Mouse (Mus musculus) heart, embryonic 14.5 days (tissue): Measurements from ENCODE around the gene Commd3. TPM values are rescaled to one million over a fixed set of nuclear protein-coding genes. Genes with fewer than 3 reads are reported as not detected.

ENCODE experiments used
- ATAC-seq: fragments of 200-750 bp; cut with Nextera tagmentation; 2 replicates; pipeline ENCODE4 v1.8.0; 2017; ENCODE audit warnings: low read depth, moderate TSS enrichment; ENCODE audit not compliant: insufficient number of reproducible peaks, insufficient read depth, low FRiP score
- H3K27ac ChIP-seq, 2 experiments: fragments of 200-500 bp in 1 of 2; fragments of 300-500 bp in 1 of 2; sonication (generic) in 1 of 2; replicated peaks in 1 of 2; 2 replicates each; pipeline ENCODE4 v1.5.1; 2012 to 2014; ENCODE audit warnings: low read depth in 2 of 2, low read length in 2 of 2, control low read depth in 1 of 2, mild to moderate bottlenecking in 1 of 2, mixed read lengths in 1 of 2; ENCODE audit not compliant: control insufficient read depth in 1 of 2, insufficient read depth in 1 of 2
- H3K27me3 ChIP-seq: fragments of 300-500 bp; sonication (generic); 2 replicates; pipeline ENCODE4 v1.6.1; 2014; ENCODE audit warnings: mild to moderate bottlenecking, low read length, control low read depth; ENCODE audit not compliant: control insufficient read depth, insufficient read depth
- H3K36me3 ChIP-seq: fragments of 300-500 bp; sonication (generic); 2 replicates; pipeline ENCODE4 v1.6.1; 2014; ENCODE audit warnings: mild to moderate bottlenecking, control low read depth, low read length, mixed read lengths; ENCODE audit not compliant: control insufficient read depth, insufficient read depth
- H3K4me1 ChIP-seq, 2 experiments: fragments of 200-500 bp in 1 of 2; fragments of 300-500 bp in 1 of 2; sonication (generic) in 1 of 2; 2 replicates each; pipeline ENCODE4 v1.6.1; 2012 to 2014; ENCODE audit warnings: low read length in 2 of 2, control low read depth in 1 of 2, mixed read lengths in 1 of 2; ENCODE audit not compliant: control insufficient read depth in 2 of 2, insufficient read depth in 2 of 2
- H3K4me2 ChIP-seq: fragments of 300-500 bp; sonication (generic); 2 replicates; pipeline ENCODE4 v1.6.1; 2014; ENCODE audit warnings: mild to moderate bottlenecking, low read length
- H3K4me3 ChIP-seq, 2 experiments: fragments of 200-500 bp in 1 of 2; fragments of 300-500 bp in 1 of 2; sonication (generic) in 1 of 2; 2 replicates each; pipeline ENCODE4 v1.5.1; 2012 to 2014; ENCODE audit warnings: low read length in 2 of 2, mild to moderate bottlenecking in 2 of 2, control low read depth in 1 of 2, low read depth in 1 of 2, moderate library complexity in 1 of 2; ENCODE audit not compliant: control insufficient read depth in 1 of 2, insufficient read depth in 1 of 2
- H3K9ac ChIP-seq: fragments of 300-500 bp; sonication (generic); 2 replicates; pipeline ENCODE4 v1.6.1; 2014; ENCODE audit warnings: mild to moderate bottlenecking, low read length
- H3K9me3 ChIP-seq: fragments of 300-500 bp; sonication (generic); 2 replicates; pipeline ENCODE4 v1.6.1; 2016; ENCODE audit warnings: low read length, control low read depth; ENCODE audit not compliant: control insufficient read depth
- WGBS: fragments of 180-500 bp; shearing (Covaris S2); extraction: QIAGEN DNeasy Blood & Tissue Kit; methylation state at CpG from one replicate; pipeline ENCODE4 v1.1.7; 2014; 5-methylcytosine and 5-hydroxymethylcytosine counted together
- polyA plus RNA-seq: library from polyadenylated mRNA; unstranded; fragments of >200 nt; fragmentation: Nextera tagmentation; extraction: Ambion mirVana; gene quantifications from 2 replicates; pipeline ENCODE4 v1.2.1, GENCODE M21; 2014

The Commd3 gene
- polyA plus RNA-seq, 1 experiment from 2014 or later = 206 TPM

- no peaks in the 10 kb centered on the region for H3K36me3 ChIP-seq
- 0 out of 2 replicates have a peak, but pooled peaks have one; percentile 49 for ATAC-seq
- H3K9me3 ChIP-seq = no peaks in the 10 kb centered on the region
- peak overlapping the region; percentile 56 for H3K4me2 ChIP-seq
- H3K4me3 ChIP-seq = peak overlapping the region; percentile 9 to 35; a peak in 3 of 4 replicates
- WGBS = under 1% methylated on average over 56 of the region's 56 CpGs
- H3K27me3 ChIP-seq = peaks cover 73% of the 10 kb centered on the region
- no peak overlapping the region for H3K27ac ChIP-seq
- H3K4me1 ChIP-seq = peaks cover 4 to 10% of the 10 kb centered on the region in 2 experiments; a peak in 3 of 4 replicates
- no peak overlapping the region for H3K9ac ChIP-seq
Observed at GRCm38 (mm10) chr2:18698663-18699385, 26.6 kb downstream of the Commd3 start.

DNA sequence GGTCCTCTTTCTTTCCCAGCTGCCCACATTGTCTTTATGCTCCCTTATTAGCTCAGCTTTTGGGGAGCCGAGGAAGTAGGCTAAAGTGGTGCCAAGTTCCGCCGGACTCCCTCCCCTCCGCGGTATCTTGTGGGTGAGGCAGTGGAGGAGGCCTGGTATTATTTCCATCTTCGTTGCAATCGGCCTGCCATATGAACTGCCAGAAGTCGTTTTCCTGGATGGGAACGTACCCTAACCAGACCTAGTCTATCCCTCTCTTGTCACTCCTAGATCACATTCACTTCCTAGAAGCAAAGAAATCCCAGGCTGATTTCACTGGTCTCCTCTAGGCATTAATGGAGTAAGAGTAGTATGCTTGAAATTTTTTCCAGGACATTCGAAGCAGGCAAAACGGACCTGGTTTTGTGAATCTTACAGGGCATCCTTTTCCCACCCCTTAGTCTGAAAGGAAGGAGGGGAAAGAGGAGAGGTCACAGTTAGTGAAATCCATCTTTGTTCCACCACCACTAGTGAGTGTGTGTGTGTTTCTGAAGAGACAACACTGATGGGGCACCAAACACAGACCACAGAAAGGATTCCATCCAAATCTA, 27.3 kb downstream of the Commd3 start:
- H3K4me1 ChIP-seq = peaks cover 4 to 10% of the 10 kb centered on the region in 2 experiments; a peak in 3 of 4 replicates
- H3K36me3 ChIP-seq = no peaks in the 10 kb centered on the region
- peak overlapping the region in 1 of 2 experiments; percentile 35; a peak in 1 of 4 replicates for H3K4me3 ChIP-seq
- H3K9ac ChIP-seq = no peak overlapping the region
- H3K27me3 ChIP-seq = peaks cover 77% of the 10 kb centered on the region
- H3K9me3 ChIP-seq = no peaks in the 10 kb centered on the region
- no peak overlapping the region for H3K4me2 ChIP-seq
- WGBS = 2% methylated on average over 11 of the region's 11 CpGs
- H3K27ac ChIP-seq = no peak overlapping the region
- ATAC-seq = no peak

- H3K9ac ChIP-seq = no peak overlapping the region
- peaks cover 3% of the 10 kb centered on the region; the same call in 1 of the 2 replicates for H3K9me3 ChIP-seq
- ATAC-seq = no peak
- 0 out of 2 replicates have a peak, but pooled peaks cover 3% of the 10 kb centered on the region for H3K27me3 ChIP-seq
- H3K36me3 ChIP-seq = no peaks in the 10 kb centered on the region
- no peaks in the 10 kb centered on the region for H3K4me1 ChIP-seq
- H3K4me3 ChIP-seq = no peak overlapping the region
- no peak overlapping the region for H3K4me2 ChIP-seq
- no peak overlapping the region for H3K27ac ChIP-seq
- 45% methylated on average over 3 of the region's 3 CpGs for WGBS
Observed at GRCm38 (mm10) chr2:18710356-18710755, 38.2 kb downstream of the Commd3 start.

GRCm38 (mm10) chr2:18713071-18713470, 40.9 kb downstream of the Commd3 start:
- H3K9me3 ChIP-seq = peaks cover 3% of the 10 kb centered on the region; the same call in 1 of the 2 replicates
- ATAC-seq = no peak
- WGBS = 71% methylated on average over 2 of the region's 2 CpGs
- no peak overlapping the region for H3K4me3 ChIP-seq
- H3K9ac ChIP-seq = no peak overlapping the region
- H3K36me3 ChIP-seq = no peaks in the 10 kb centered on the region
- no peaks in the 10 kb centered on the region for H3K27me3 ChIP-seq
- no peak overlapping the region for H3K4me2 ChIP-seq
- no peak overlapping the region for H3K27ac ChIP-seq
- no peaks in the 10 kb centered on the region for H3K4me1 ChIP-seq

DNA sequence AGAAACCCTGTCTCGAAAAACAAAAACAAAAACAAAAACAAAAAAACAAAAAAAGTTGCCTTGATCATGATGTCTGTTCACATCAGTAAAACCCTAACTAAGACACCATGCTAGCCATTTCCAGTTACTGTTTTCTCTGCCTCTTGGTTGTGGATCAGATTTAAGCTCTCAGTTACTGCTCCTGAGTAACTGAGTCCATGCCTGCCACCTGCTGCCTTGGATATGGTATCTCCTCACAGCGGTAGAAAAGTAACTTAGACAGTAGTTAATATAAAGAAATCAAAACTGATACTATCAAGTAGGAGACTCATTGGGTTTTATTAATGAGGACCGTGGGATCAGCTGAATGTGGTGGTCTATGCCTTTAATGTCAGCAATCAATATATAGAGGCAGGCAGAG, 42.2 kb downstream of the Commd3 start:
- no peak overlapping the region for H3K4me3 ChIP-seq
- no peaks in the 10 kb centered on the region for H3K4me1 ChIP-seq
- H3K36me3 ChIP-seq = no peaks in the 10 kb centered on the region
- no peaks in the 10 kb centered on the region for H3K27me3 ChIP-seq
- 71% methylated on average over 3 of the region's 3 CpGs for WGBS
- no peak overlapping the region for H3K27ac ChIP-seq
- ATAC-seq = no peak
- peaks cover 3% of the 10 kb centered on the region; the same call in 1 of the 2 replicates for H3K9me3 ChIP-seq
- no peak overlapping the region for H3K4me2 ChIP-seq
- no peak overlapping the region for H3K9ac ChIP-seq

DNA sequence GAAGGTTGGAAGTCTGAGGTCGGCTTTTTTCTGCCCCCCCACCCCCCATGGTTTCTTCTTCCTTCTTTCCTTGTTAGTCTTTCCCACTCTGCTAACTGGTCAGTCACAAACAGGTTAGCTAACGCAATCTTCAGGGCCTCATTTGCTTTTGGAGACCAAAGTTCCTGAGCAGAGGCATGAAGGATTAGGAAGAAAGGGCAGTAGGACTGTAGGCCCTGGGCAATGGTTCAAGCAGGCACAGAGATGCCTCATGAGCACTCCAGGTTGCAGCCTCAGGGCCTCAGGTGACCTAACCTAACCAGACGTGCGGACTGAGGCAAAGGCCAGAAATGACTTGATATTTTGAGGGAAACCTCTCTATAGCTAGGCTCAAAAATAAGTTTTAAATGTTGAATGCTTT, 46.3 kb downstream of the Commd3 start:
- Histone ChIP-seq H3K27me3 (no peaks in the 10 kb centered on the region), H3K4me1 (no peaks in the 10 kb centered on the region), H3K4me3 (no peak overlapping the region), H3K36me3 (no peaks in the 10 kb centered on the region), H3K4me2 (no peak overlapping the region), H3K9ac (no peak overlapping the region), H3K9me3 (no peaks in the 10 kb centered on the region), H3K27ac (no peak overlapping the region)
- 81% methylated on average over 4 of the region's 4 CpGs for WGBS
- no peak for ATAC-seq

DNA sequence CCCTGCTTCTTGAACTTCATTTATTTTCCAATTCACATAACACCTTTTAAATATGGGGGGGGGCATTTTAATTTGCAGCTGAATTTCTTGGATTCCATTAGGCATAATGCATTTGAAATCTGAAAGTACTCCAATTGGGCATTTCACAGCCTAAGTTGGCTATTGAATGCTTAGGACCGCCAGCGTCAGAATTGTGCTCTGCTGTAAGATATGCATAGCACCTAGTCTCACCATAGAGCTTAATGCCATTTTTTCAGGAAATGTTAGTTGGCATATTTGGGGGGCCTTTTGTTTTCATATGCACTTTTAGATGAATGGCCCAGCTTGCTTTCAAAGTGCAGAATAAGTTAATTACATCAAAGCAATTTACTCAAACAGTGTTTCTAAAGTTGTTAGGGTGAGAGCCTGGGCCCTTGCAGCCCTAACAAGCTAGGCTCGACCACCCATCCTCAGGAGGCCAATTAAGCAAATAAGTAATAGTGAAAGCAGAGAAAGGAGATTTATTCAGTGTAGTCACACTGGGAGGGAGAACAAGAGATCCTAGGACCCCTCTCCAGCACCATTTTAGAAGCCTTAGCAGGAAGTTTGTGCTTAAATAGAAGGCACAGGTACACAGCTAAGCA, 50.1 kb downstream of the Commd3 start:
- no peaks in the 10 kb centered on the region for H3K27me3 ChIP-seq
- H3K36me3 ChIP-seq = no peaks in the 10 kb centered on the region
- ATAC-seq = no peak
- no peak overlapping the region for H3K4me3 ChIP-seq
- H3K9me3 ChIP-seq = no peaks in the 10 kb centered on the region
- no peak overlapping the region for H3K9ac ChIP-seq
- H3K4me1 ChIP-seq = no peaks in the 10 kb centered on the region
- H3K27ac ChIP-seq = no peak overlapping the region
- whole genome bisulfite sequencing = 67% methylated on average over 3 of the region's 3 CpGs
- H3K4me2 ChIP-seq = no peak overlapping the region
